Mouse (Mus musculus): ENCODE data around the gene Creb1. TPM values are rescaled to one million over a fixed set of nuclear protein-coding genes. Genes with fewer than 3 reads are reported as not detected.
"Not testable (repeated sequence)": the region's sequence is repeated elsewhere in the genome, so short reads cannot be mapped to it uniquely, and the experiment has no call there.

Gene Creb1
- total RNA-seq, 2 experiments from 2014 or later, result 65.6 to 77.9 TPM

GRCm38 (mm10) chr1:64538837-64539367 lies 6.5 kb downstream of the Creb1 start:
- ATAC-seq (replicated peaks; ENCODE audit: poor library complexity), result no peak

- peak; percentile 76 for ATAC-seq (replicated peaks; ENCODE audit: poor library complexity)
Measured at GRCm38 (mm10) chr1:64543750-64544149, 11.3 kb downstream of the Creb1 start.

GRCm38 (mm10) chr1:64546070-64546469 lies 13.6 kb downstream of the Creb1 start:
- peak; percentile 63 for ATAC-seq (replicated peaks; ENCODE audit: poor library complexity)

GRCm38 (mm10) chr1:64549380-64549779 lies 16.9 kb downstream of the Creb1 start:
- no peak for ATAC-seq (replicated peaks; ENCODE audit: poor library complexity)

- ATAC-seq (replicated peaks; ENCODE audit: poor library complexity), result no peak
Measured at GRCm38 (mm10) chr1:64551908-64552307, 19.5 kb downstream of the Creb1 start.

GRCm38 (mm10) chr1:64560105-64560504 lies 27.7 kb downstream of the Creb1 start:
- no peak for ATAC-seq (replicated peaks; ENCODE audit: poor library complexity)

- ATAC-seq (replicated peaks; ENCODE audit: poor library complexity), result no peak
Measured at GRCm38 (mm10) chr1:64568206-64568605, 35.8 kb downstream of the Creb1 start.

GRCm38 (mm10) chr1:64576022-64576421 lies 43.6 kb downstream of the Creb1 start:
- no peak for ATAC-seq (replicated peaks; ENCODE audit: poor library complexity)

GRCm38 (mm10) chr1:64576732-64577131 lies 44.3 kb downstream of the Creb1 start:
- no peak for ATAC-seq (replicated peaks; ENCODE audit: poor library complexity)

- not testable (repeated sequence) for ATAC-seq (replicated peaks; ENCODE audit: poor library complexity)
Measured at GRCm38 (mm10) chr1:64577911-64578310, 45.5 kb downstream of the Creb1 start.

- ATAC-seq (replicated peaks; ENCODE audit: poor library complexity), result no peak
Measured at GRCm38 (mm10) chr1:64578801-64579200, 46.4 kb downstream of the Creb1 start.

- no peak for ATAC-seq (replicated peaks; ENCODE audit: poor library complexity)
Measured at GRCm38 (mm10) chr1:64598926-64599325, 66.5 kb downstream of the Creb1 start.

GRCm38 (mm10) chr1:64600413-64601077 lies 68.1 kb downstream of the Creb1 start:
- no peak for ATAC-seq (replicated peaks; ENCODE audit: poor library complexity)

- no peak for ATAC-seq (replicated peaks; ENCODE audit: poor library complexity)
Measured at GRCm38 (mm10) chr1:64601242-64601842, 68.9 kb downstream of the Creb1 start.

GRCm38 (mm10) chr1:64603381-64603780 lies 70.9 kb downstream of the Creb1 start:
- peak; percentile 62 for ATAC-seq (replicated peaks; ENCODE audit: poor library complexity)

GRCm38 (mm10) chr1:64609145-64609544 lies 76.7 kb downstream of the Creb1 start:
- peak; percentile 90 for ATAC-seq (replicated peaks; ENCODE audit: poor library complexity)

GRCm38 (mm10) chr1:64609976-64610375 lies 77.5 kb downstream of the Creb1 start:
- no peak for ATAC-seq (replicated peaks; ENCODE audit: poor library complexity)

GRCm38 (mm10) chr1:64614311-64614710 lies 81.9 kb downstream of the Creb1 start:
- ATAC-seq (replicated peaks; ENCODE audit: poor library complexity), result no peak

- no peak for ATAC-seq (replicated peaks; ENCODE audit: poor library complexity)
Measured at GRCm38 (mm10) chr1:64614801-64615345, 82.4 kb downstream of the Creb1 start.

GRCm38 (mm10) chr1:64615531-64615991 lies 83.1 kb downstream of the Creb1 start:
- no peak for ATAC-seq (replicated peaks; ENCODE audit: poor library complexity)

- no peak for ATAC-seq (replicated peaks; ENCODE audit: poor library complexity)
Measured at GRCm38 (mm10) chr1:64616076-64616475, 83.6 kb downstream of the Creb1 start.

GRCm38 (mm10) chr1:64616531-64616880 lies 84.1 kb downstream of the Creb1 start:
- ATAC-seq (replicated peaks; ENCODE audit: poor library complexity), result peak; percentile 8

Data from megakaryocyte progenitor cell, adult 5-6 weeks (primary cell).